Mouse (Mus musculus) lung, postnatal 25 days (tissue): ENCODE measurements around the gene Trpm6.
A peak's percentile ranks its signal among the peaks of the same experiment; 100 is the strongest.

Experiments
- DNase-seq: peaks from one replicate; pipeline ENCODE4 v3.0.0; 2022; ENCODE audit warnings: low spot score

The Trpm6 gene

DNA sequence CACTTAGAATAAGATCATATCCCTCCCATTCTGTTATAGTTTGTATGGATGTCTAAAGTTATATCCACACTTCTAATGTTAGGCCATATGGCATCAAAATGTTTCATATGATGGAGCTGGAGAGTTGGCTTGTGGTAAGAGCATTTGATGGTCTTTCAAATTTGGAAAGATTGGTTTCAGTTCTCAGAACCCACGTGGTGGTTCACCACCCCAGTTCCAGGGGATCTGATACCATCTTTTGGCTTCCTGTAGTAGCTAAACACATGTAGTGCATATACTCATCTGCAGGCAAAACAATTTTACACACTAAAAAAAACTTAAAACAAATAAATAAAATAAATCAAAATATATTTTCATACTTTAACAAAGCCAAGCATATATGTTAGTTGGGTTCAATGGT is 21.3 kb downstream of the Trpm6 start:
- no peak for DNase-seq

DNA sequence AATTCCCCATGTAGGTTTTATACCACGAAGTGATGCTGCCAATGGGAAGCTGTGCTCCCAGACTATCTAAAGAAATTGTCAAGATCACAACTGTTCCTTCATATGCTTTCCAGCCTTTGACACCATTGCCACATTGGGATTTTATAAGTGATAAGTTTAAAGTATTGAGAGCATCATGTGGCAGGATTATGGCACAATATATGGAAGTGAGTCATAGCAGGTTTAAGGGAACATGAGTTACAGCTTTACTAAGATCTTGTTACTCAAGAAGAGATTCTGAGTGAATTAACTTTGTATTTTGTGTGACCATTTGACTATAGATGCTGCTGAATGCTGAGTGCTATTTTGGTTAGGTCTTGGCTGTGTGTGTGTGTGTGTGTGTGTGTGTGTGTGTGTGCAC is 21.8 kb downstream of the Trpm6 start:
- no peak for DNase-seq

DNA sequence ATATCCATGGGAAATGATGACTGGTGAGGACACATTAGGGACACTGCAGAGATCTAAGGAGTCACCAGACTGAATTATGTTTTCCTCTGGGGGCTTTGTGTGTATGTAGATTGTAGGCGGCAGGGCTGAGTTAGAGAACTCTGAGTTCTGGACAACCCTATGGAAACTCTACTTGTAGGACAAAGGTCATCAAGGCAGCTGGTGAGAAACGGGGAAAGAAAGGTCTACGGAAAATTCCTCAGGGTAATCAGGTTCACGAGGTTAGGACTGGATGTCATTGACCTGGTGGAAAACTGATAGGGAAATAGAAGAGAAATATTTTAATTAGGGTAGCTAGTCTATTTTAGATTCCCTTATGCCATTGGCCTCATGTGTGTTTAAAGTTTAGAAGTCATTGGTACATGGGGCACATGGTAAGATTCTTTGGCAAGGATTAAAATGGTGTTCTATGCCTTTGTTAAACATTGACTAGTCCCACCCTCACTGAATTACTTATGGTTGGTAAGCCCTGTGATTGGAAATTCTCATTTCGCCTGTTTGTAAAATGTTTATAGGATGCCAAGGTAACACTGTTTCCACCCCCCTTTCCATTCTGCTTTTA is 23.2 kb downstream of the Trpm6 start:
- DNase-seq: no peak

DNA sequence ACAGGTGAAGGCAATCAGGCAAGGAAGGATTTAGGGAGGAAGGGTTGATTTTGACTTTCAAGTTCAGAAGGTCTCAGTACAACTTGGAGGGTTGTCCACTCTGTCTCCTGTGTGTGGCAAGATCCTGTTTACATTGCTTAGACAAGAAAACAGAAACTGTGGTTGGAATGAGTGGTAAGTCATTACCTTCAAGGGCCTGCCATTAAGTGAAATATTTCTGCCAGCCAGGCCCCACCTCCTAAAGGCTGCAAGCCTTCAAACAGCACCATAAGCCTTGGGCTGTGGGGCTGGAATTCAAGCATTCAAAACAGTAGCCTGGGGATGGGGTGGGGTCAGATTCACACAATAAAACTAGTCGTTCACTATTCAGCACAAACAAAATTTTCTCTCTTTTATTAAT is 24.3 kb downstream of the Trpm6 start:
- DNase-seq: peak; percentile 71

DNA sequence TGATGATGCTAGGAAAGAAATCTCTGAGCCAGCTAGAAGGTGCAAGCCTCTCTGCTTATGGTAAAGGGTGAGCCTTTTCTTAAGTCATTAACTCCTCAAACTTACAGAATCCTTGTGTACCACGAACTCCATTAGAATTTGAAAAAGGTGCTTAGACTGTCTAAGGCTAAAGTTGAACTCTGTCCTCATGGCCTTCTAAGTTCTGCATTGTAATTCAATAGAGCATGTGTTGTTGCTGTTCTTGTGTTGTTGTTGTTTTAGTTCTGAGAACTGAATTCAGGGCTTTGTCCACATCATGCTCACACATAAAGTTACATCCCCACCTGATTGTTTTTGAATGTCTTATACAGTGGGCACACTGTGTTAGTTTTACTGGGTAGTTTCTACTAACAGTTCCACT is 49.9 kb downstream of the Trpm6 start:
- DNase-seq: no peak

DNA sequence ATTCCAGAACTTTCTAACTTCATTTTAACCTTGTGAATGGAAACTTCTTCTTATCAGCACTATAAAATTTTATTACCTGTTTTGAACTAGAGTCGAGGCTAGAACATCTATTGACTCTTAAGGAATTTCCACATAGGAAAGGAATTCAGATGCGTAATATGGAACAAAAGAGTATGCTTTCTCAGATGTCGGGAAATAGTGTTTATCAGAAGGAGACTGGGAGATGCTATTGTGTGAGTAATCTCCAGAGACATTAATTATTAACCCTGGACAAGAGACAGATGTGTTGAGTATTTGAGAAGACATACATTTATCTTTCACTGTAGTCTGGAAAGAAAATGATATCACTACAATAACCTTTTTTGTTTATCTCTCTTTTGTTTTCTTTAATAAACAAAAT is 61.5 kb downstream of the Trpm6 start:
- DNase-seq: no peak

DNA sequence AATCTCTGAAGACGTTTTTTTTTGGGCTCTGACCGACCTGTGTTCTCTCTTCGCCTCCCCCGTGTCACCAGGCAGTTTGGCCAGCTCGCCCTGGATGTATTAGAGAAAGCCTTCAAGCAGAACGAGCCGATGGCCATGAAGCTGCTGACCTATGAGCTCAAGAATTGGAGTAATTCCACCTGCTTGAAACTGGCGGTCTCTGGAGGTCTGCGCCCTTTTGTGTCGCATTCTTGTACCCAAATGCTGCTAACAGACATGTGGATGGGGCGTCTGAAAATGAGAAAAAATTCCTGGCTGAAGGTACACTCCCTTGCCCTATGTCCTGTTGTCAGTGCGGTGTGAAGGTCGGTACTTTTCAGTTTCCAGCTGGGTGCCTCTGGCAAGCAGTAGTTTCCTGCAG is 65.4 kb downstream of the Trpm6 start:
- DNase-seq: no peak

DNA sequence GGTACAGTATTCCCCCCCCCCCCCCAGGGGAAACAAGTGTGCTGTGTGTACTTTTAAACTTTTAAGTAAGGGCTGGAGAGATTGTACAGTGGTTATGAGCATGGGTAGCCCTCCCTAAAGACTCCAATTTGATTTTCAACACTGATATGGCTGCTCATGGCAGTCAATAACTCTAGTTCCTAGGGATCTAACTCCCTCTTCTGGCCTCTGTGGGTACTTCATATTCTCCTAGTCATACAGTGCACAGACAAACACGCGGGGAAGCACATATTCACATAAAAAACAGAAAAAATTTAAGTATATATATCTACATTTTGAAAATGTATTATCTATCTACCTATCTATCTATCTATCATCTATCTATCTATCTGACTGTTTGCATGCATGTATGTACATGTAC is 67.6 kb downstream of the Trpm6 start:
- no peak for DNase-seq

DNA sequence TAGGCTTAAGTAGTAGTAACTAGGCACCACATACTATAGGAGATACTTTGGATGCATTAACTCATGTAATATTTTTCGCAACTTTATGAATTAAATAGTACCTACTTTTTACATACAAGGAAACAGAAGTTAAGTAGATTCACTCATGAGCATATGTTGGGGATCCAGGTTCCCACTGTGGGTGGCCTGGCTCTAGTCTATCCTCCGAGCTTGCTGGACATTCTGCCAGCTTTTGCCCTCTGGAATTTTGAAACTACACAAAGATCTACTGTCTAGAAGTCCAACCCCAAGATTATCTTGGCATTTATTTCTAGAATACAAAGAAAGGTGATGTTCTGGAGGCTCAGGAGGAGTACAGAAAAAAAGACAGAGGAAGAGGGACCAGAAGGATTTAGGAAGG is 78.8 kb downstream of the Trpm6 start:
- no peak for DNase-seq

DNA sequence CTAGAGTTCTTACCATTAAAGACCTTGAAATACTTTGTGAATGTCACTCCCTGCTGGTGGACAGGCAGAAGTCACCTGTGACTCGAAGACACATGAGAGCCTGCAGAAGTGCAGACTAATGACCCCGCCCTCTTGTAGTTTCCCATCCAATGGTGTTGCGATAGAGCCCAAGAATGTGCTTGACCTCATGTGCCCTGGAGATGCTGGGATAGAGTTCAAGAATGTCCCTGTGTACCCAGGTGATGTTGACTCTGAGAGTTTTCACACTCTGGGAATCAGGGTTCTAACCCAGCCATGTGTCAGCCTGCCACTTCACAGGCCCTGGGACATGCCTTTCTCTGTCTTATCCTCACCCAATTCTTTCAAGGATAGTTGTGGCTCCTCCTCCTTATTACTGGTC is 81.4 kb downstream of the Trpm6 start:
- peak; percentile 68 for DNase-seq

DNA sequence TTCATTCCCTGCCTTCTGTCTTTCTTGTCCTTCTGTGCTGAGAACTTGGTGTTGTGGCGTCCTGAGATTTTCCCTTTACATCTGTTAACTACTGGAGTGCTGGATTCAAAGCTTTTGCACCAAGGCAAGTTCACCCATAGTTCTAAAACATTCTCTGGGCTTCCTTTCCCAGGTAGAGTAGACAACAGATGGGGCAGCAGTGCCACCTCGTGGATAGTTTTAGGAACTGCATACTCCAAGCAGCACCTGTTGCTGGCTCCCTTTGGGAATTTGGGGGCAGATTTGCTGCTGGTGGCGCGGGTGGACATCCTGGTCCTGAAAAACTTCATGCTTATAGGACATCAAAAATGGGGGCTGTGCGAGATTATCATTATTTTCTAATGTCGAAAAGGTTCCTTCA is 85.2 kb downstream of the Trpm6 start:
- DNase-seq: peak; percentile 50

DNA sequence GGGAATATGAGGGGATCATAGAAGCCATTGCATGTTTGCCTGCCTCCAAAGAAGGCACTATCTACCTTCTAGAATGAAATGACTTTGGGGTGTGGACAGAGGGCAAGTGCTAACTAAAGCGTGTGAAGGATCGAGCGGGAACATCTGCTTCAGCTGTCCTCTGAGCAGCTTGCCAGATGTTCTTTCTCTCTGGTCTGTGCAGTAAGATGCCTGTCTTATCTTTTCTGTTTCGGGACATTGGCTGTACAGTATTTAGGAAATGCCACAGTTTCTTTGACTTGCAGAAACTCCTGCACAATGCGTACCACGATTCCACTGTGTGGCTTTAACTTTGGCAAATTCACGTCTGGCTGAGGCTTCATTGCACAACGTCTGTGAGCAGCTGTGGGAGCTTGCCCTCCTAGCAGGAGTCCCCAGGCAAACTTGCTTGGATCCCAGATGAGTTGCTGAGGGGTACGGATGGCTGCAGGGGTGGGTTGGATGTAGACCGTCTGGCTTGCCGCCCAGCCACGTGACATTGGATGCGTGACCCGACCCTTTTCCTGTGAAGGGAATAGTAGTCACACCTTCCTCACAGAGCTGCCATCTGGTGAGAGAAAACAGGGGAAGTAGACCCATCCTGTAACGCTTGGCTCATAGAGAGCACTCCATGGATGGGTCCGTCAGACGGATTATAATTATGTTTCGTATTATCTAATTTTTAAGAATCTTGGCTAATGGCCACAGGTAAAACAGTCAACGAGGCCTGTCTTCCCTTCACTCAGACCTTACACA is 92.2 kb downstream of the Trpm6 start:
- no peak for DNase-seq

DNA sequence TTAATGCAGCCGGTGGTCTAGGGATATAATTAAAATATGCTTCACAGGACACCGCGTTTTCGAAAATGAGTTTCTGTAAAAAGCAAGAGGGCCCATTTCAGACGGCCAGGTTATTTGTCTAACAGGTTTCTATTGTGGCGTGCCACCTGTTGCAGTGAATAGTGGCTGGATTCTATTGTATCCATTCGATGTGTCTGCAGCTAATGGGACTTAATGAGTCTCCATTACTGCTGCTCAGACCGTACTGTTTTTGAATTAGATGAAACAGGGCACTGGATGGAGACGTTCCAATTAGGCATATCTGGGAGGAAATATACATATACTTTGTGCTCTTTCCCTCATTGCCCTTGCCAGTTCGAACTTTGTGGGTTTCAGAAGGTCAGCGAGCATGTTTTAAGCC is 92.8 kb downstream of the Trpm6 start:
- no peak for DNase-seq

DNA sequence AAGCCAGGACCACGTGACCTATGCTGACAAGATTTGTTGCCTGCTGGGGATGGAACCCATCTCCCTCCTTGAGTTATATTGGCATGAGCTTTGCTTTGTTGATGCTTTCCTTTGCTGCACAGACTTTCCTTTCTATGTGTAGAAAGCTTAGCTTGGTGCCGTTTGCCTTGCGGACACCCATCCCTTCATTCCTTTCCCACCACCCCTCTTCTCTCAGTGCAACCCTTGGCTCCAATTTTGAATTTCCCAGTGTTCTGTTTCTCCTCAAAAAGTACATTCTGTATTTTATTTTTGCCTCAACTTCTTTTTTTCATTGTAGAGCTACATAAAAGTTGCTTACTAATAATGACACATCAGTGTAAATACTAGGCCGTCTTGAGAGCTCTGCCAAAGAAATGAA is 96.6 kb downstream of the Trpm6 start:
- DNase-seq: no peak

DNA sequence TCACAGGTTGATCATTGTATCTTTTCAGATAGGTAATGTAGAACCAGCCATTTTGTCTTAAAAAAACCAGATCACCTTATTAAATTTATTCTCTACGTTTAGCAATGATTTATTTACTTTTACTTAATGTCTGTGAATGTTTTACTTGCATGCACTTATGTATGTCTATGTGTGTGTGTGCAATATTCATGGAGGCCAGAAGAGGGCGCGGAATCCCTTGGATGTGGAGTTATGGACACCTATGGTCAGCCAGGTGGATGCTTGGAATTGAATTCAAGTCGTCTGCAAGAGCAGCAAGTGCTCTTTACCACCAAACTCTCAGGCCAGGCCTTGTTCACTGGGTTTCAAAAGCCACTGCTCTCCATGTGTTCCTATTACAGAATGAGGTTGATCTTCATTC is 118.5 kb downstream of the Trpm6 start:
- DNase-seq: no peak

DNA sequence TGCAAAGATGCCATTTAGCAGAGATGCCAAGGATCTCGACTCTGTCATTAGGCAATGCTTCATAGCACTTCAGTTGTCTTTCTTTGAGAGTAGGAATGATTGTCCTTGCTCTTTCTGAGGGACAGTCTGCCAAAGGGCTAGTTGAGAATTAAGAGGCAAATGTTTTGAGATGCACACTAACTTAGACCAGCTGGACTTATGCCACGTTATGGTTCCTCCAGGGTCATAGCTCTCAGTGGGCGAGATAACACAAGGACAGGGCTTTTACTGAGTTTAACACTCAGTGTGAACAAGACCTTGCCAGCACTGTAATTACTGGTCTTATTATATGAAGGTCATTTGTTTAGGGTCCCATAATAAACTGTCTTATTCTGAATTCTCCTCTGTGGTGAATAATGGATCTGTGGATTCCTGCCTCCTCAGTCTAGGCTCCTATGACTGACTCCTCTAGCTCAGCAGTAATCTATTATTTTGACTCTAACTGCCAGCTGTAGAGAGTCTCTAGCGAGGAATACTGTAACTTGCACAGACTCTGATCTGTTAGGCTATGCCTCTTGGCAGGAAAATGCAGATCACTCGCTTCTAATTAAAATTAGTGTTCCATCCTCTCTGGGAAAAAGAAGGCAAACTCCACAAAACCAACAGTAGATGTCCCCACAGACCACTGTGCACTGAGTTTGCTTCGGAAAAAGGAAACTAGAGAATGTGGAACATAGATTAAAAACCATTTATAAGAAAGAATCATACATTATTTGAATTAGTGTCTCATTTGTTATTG is 123.2 kb downstream of the Trpm6 start:
- DNase-seq: no peak

DNA sequence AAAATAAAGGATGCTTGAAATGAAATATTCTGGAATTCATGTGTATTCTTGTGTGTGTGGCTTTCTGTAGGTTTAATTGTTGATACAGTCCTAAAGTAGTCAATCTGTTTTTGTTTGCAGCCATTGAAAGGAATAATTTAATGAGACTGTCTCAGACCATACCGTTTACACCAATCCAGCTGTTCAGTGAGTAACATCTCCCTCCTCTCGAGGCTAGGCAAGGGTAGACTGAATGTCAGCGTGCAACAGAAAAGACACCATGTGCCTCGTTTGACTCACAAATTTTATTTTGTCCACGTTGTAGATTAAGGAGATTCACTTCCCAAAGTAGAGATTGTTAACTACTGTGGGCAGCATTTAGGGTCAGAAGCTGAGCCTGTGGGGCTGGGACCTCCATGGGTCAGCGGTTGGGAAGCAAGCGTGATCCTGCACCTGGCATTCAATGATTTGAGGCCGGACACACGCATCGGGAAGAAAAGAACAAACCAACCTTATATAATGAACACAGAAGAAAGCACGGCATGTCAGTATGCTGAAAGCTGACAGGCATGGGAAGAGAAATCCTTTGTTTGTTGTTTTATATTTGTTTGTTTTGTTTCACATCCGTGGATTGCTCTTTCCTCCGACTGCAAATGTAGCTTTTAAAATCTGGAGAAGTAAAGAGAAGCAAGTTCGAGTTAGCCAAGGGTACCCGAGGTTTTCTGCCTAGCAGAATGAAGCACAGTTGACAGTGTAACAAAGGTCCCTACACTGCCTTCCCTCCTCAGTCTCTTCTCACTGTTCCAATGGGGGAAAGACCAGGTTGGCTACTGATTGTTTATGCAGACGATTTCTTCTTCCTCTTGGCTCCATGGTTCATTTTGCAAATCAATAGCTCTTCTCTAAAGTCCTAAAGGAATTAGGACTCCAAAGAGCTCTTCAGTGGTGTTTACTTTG is 124.2 kb downstream of the Trpm6 start:
- no peak for DNase-seq

DNA sequence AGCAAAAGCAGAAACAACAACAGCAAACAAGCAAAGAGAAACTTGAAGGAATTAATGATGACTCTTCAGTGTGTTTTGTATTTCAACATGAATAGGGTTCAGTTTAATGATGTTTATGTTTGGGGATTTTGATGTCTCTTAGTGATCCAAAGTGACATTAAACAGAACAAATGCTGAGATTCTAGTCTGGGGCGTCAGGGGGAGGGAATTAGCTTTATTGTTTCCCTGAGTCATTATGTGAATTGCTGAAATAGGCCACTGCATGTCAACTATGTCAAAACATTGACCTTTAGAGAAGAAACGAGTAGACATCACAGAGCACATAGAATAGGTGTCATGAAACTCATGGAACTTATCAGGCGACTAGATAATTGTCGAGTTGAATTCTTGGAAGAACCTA is 129.5 kb downstream of the Trpm6 start:
- no peak for DNase-seq

DNA sequence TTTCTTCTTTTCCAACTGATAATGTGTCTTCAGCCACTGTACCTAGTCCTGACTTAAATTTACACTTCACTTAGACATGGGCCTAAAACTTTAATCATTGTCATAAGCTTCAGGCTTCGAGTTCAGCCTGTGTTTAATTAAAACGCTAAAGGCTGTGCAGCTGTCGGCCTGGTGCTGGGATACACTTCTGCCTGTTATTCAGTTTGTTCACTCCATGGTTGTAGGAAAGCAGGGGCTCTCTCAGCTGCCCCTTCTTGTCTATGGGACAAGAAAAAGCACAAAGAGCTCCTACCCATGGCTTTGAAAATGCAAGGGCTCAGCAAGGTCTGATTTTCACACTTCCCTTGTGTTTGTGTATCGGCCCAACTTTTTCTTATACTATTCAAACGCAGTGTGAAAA is 131.4 kb downstream of the Trpm6 start:
- DNase-seq: no peak

DNA sequence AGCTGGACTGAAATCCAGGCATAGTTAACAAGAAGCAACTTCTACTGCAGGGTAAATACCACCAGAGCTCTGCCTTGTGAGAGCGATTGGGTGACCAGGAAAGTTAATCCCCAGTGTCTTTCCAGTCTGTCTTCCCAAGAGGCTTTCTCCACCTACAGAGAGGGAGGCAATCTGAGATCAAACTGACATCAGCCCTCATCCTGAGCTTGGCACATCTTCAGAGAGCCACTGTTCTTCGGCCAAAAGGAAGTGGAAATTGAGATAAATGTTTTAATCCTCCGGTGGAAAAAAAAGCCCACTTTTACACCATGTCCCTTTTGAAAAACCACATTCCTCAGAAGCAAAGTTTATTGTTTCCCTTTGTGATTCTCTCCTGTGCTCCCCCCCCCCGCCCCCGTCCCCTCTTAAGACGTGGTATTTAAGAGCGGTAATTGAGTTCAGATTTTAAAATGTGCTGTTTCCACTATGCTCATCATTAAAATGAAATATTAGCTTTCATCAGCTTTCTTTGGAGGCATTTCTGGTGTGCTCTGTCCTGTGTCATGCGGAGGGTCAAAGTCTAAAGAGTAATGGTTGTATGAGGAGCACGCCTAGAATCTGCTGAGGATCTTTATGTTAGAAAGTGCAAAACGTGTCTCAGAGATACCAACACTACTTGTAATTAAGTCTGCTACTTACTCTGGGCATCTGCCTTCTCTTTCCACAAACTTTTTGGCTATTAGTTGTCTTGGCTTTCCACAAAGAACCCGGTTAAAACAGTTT is 138.0 kb downstream of the Trpm6 start:
- DNase-seq: no peak

DNA sequence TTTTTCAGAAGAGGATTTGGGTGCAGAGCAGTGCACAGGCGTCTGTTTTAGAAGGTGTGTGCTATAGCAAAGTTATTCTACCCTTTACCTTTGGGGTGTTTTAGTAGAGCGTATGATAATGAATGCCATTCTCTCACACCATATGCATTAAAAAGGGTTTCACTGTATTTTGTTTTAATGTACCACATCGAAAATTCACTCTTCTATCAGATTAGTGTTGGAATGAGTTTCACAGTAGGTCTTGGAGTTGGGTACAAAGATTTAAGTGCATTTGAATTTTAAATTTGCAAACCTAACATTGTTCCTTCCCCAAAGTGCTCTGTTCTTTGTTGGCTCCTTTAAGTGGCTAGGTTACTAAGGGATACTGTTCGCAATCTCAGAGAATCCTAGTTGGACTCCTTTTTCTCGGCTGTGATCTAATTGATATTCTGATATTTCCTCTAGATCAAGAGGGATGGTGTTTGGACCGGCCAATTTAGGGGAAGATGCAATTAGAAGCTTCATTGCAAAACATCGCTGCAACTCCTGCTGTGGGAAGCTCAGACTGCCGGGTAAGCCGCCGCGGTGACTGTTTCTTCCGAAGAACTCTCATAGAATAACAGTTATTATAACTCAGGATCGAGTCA is 138.8 kb downstream of the Trpm6 start:
- no peak for DNase-seq
